Mouse (Mus musculus): ENCODE results near the gene Kmt2c. TPM values are rescaled to one million over a fixed set of nuclear protein-coding genes. Genes with fewer than 3 reads are reported as not detected.

The Kmt2c gene
- total RNA-seq, 1 experiment from 2014 or later: 59.7 TPM

- ATAC-seq (replicated peaks; ENCODE audit: low read depth, poor library complexity, severe bottlenecking): no peak
These were observed 101.9 kb downstream of the Kmt2c start for GRCm38 (mm10) chr5:25396727-25397126.

GRCm38 (mm10) chr5:25392655-25393054 is 105.9 kb downstream of the Kmt2c start:
- no peak for ATAC-seq (replicated peaks; ENCODE audit: low read depth, poor library complexity, severe bottlenecking)

- no peak for ATAC-seq (replicated peaks; ENCODE audit: low read depth, poor library complexity, severe bottlenecking)
These were observed 115.0 kb downstream of the Kmt2c start for GRCm38 (mm10) chr5:25383581-25383980.

- ATAC-seq (replicated peaks; ENCODE audit: low read depth, poor library complexity, severe bottlenecking): 0 out of 2 replicates have a peak, but pooled peaks have one; percentile 36
These were observed 119.4 kb downstream of the Kmt2c start for GRCm38 (mm10) chr5:25379188-25379587.

GRCm38 (mm10) chr5:25368420-25368819 is 130.2 kb downstream of the Kmt2c start:
- no peak for ATAC-seq (replicated peaks; ENCODE audit: low read depth, poor library complexity, severe bottlenecking)

- ATAC-seq (replicated peaks; ENCODE audit: low read depth, poor library complexity, severe bottlenecking): no peak
These were observed 131.5 kb downstream of the Kmt2c start for GRCm38 (mm10) chr5:25367126-25367525.

GRCm38 (mm10) chr5:25353509-25353908 is 145.1 kb downstream of the Kmt2c start:
- no peak for ATAC-seq (replicated peaks; ENCODE audit: low read depth, poor library complexity, severe bottlenecking)

- ATAC-seq (replicated peaks; ENCODE audit: low read depth, poor library complexity, severe bottlenecking): no peak
These were observed 167.3 kb downstream of the Kmt2c start for GRCm38 (mm10) chr5:25331322-25331721.

- ATAC-seq (replicated peaks; ENCODE audit: low read depth, poor library complexity, severe bottlenecking): no peak
These were observed 184.7 kb downstream of the Kmt2c start for GRCm38 (mm10) chr5:25313881-25314280.

GRCm38 (mm10) chr5:25310226-25310625 is 188.4 kb downstream of the Kmt2c start:
- ATAC-seq (replicated peaks; ENCODE audit: low read depth, poor library complexity, severe bottlenecking): no peak

GRCm38 (mm10) chr5:25296830-25297229 is 201.8 kb downstream of the Kmt2c start:
- ATAC-seq (replicated peaks; ENCODE audit: low read depth, poor library complexity, severe bottlenecking): no peak

- no peak for ATAC-seq (replicated peaks; ENCODE audit: low read depth, poor library complexity, severe bottlenecking)
These were observed 214.6 kb downstream of the Kmt2c start for GRCm38 (mm10) chr5:25283988-25284387.

- no peak for ATAC-seq (replicated peaks; ENCODE audit: low read depth, poor library complexity, severe bottlenecking)
These were observed 222.2 kb downstream of the Kmt2c start for GRCm38 (mm10) chr5:25276365-25276764.

- no peak for ATAC-seq (replicated peaks; ENCODE audit: low read depth, poor library complexity, severe bottlenecking)
These were observed 223.0 kb downstream of the Kmt2c start for GRCm38 (mm10) chr5:25275629-25276028.

- ATAC-seq (replicated peaks; ENCODE audit: low read depth, poor library complexity, severe bottlenecking): no peak
These were observed 230.2 kb downstream of the Kmt2c start for GRCm38 (mm10) chr5:25268258-25268888.

- ATAC-seq (replicated peaks; ENCODE audit: low read depth, poor library complexity, severe bottlenecking): no peak
These were observed 236.3 kb downstream of the Kmt2c start for GRCm38 (mm10) chr5:25262266-25262665.

GRCm38 (mm10) chr5:25261452-25261851 is 237.1 kb downstream of the Kmt2c start:
- no peak for ATAC-seq (replicated peaks; ENCODE audit: low read depth, poor library complexity, severe bottlenecking)

GRCm38 (mm10) chr5:25256686-25257085 is 241.9 kb downstream of the Kmt2c start:
- no peak for ATAC-seq (replicated peaks; ENCODE audit: low read depth, poor library complexity, severe bottlenecking)

- no peak for ATAC-seq (replicated peaks; ENCODE audit: low read depth, poor library complexity, severe bottlenecking)
These were observed 244.1 kb downstream of the Kmt2c start for GRCm38 (mm10) chr5:25254491-25254890.

GRCm38 (mm10) chr5:25252825-25253544 is 245.6 kb downstream of the Kmt2c start:
- ATAC-seq (replicated peaks; ENCODE audit: low read depth, poor library complexity, severe bottlenecking): no peak

- ATAC-seq (replicated peaks; ENCODE audit: low read depth, poor library complexity, severe bottlenecking): no peak
These were observed 246.2 kb downstream of the Kmt2c start for GRCm38 (mm10) chr5:25252423-25252822.

- no peak for ATAC-seq (replicated peaks; ENCODE audit: low read depth, poor library complexity, severe bottlenecking)
These were observed 251.5 kb downstream of the Kmt2c start for GRCm38 (mm10) chr5:25247036-25247435.

Measured in common myeloid progenitor, adult 5-6 weeks (primary cell).